Mouse (Mus musculus): ENCODE results near the gene Casc3.
"Not testable (repeated sequence)": the region's sequence is repeated elsewhere in the genome, so short reads cannot be mapped to it uniquely, and the experiment has no call there.

Gene Casc3

DNA sequence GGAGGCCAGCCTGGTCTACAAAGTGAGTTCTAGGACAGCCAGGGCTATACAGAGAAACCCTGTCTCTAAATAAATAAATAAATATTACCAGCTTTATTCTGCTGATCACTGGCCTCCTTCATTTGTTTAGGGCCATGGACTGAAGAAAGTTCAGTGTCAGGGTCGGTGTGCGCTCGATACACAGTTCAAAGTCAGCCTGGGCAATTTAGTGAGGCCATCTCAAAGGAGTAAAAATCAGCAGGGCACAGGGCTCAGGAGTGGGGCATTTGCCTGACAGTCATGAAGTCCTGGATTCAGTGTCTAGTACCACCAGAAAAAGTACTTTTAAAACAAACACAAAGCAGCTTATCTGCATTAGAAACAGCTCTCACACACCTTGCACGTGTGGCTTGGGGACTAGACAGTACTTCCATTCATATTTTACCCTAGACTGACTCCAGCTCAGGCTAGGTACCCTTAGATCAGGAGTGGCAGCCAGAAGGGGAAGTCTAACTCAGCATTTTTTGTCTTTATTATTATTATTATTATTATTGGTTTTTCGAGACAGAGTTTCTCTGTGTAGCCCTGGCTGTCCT is 14.0 kb upstream of the Casc3 start:
- no peak for DNase-seq

- no peak for DNase-seq
Observed at GRCm38 (mm10) chr11:98791448-98791847, 13.3 kb upstream of the Casc3 start.

DNA sequence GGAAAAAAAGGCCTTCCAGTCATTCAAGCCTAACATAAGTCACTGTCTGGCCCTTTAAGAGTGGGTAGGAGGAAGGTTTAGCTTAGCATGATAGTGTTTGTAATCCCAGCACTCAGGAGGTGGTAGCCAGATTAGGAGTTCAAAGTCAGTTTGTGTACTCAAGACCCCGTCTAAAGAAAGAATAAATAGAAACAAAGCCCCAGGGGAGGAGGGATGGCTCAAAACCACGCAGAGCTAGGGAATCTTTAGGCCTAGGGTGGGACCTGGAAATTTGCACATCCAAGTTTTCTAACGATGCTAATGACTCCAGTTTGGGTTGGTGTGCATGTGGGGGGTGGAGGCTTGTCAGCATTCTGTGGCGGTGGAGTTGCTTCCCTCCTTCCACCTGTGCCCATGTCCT is 12.6 kb upstream of the Casc3 start:
- DNase-seq = no peak

GRCm38 (mm10) chr11:98794469-98795014 is 10.2 kb upstream of the Casc3 start:
- DNase-seq = peak; percentile 82

GRCm38 (mm10) chr11:98795015-98795713 is 9.5 kb upstream of the Casc3 start, which contains the start of gene Msl1:
Gene Msl1, plus strand, starts transcription at chr11:98795516.
- peak; percentile 89 for DNase-seq

DNA sequence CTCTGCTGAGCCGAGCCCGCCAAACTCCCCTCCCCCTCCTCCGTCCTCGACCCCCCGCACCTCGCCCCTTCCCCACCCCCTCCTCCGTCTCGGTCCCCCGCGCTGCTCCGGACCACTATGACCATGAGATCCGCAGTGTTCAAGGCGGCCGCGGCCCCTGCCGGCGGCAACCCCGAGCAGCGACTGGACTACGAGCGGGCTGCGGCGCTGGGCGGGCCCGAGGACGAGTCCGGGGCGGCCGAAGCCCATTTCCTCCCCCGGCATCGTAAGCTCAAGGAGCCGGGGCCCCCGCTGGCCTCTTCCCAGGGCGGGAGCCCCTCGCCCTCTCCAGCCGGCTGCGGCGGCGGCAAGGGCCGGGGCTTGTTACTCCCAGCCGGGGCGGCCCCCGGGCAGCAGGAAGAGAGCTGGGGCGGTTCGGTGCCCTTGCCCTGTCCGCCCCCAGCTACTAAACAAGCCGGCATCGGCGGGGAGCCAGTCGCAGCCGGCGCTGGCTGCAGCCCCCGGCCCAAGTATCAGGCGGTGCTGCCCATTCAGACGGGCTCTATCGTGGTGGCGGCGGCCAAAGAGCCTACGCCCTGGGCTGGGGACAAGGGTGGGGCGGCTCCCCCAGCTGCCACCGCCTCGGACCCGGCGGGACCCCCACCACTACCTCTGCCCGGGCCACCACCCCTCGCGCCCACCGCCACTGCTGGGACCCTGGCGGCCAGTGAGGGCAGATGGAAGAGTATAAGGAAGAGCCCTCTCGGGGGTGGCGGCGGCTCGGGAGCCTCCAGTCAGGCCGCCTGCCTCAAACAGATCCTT is 8.8 kb upstream of the Casc3 start:
- peak; percentile 50 for DNase-seq

DNA sequence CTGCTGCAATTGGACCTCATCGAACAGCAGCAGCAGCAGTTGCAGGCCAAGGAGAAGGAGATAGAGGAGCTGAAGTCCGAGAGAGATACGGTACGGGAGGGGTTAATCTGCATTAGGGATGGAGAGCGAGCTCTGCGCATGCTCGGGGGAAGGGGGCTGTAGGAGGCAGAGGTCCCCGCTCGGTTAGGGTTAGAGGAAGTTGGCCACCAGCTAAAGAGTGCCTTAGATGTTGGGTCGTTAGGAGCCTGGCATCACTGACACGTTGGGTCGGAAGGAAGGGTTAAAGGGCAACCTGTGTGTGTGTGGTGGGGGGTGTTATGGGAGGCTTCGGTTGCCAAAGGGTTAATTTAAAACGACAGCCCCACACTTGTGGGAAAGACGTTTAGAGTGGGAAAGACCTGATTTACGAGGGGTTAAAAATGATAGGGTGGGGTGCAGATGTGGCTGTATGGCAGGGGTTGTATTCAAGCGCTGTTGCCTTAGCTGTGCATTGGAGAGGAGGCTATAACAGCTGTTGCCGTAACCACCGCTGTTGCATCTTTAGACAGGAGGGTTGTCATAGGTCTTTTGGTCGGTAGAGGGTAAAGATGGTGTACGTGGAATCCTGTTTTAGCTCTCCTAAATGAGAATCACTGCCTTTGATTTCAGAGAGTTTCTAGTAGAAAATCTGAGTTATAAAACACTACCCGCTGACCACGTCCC is 8.0 kb upstream of the Casc3 start:
- peak; percentile 64 for DNase-seq

DNA sequence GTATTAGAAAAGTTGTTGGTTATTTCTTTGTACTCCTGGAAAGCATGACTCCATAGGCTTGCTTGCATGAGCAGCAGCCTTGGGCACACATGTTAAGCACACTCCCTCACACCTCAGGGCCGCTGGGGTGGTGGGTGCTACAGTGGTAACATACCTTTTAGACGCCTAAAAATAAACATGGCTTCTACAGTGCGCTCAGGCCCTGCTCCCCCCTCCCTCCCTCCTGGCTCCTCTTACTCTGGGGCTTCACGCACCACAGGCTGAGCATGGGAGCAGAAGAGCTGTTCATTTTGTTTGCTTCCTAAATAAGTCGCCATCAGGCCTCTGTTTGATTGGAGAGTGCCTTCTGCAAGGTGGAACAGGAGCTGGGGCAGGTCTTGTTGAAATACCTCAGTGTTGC is 7.4 kb upstream of the Casc3 start:
- no peak for DNase-seq

DNA sequence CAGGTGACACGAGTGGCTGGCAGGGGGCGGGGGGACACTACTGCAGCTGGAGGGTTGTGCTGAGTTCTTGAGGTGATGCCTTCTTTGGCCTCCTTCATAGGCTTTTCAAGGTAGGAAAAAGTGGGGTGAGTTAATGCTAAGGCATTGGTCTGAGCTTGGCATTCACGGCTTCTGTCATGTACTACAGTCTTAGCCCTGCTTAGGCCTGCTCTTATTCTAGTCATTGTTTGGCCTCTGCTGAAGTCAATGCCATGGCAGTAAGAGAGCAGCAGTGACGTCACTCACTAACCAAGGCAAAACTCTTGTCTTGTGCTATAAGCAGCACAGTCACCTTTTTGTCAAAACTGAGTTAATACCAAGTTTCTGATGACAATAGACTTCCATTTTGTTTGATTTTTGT is 6.8 kb upstream of the Casc3 start:
- DNase-seq = no peak

GRCm38 (mm10) chr11:98808417-98808816 is 3.7 kb downstream of the Casc3 start:
- DNase-seq = no peak

- peak; percentile 99 for DNase-seq
Observed at GRCm38 (mm10) chr11:98809457-98810290, 5.0 kb downstream of the Casc3 start.

DNA sequence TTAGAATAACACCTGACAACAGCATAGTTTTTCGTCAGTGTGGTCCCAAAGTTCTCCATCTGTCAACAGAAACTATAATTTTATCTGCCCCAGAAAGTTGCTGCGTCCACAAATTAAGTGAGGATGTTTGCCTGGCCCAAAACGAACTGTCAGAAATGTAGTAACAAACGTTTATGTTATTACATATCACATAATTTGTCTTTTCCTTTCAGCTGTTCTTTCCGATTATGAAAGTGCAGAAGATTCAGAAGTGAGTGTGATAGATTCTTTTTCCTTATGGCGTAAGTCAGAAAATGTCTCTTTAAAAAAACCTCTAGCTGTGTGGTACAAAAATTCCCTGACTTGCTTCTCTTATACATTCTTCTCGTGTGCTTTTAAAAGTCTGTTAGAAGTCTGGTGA is 6.0 kb downstream of the Casc3 start:
- DNase-seq = no peak

DNA sequence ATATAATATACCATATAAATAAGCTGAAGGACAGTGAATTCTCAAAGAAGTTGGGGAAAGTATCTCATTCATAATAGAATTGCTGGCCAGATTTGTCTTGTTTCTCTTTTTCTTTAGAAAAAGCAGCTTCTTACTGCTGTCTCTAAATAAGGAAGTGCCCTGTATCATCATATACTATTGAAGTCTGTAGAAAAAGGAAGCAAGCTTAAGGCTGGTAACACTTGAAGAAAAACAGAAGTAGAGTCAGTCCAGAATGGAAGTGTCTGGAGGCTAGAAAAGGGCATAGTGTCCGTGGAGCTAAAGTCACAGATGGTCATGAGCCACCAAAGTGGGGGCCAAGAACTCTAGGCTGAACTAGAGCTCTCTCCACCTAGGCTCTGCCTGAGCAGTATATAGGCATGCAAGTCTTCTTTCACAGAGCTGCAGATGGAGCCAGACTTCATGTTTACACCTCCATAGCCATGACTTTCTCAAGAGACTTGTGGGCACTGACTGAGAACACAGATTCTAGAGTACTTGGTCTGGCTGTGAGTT is 12.1 kb downstream of the Casc3 start:
- no peak for DNase-seq

DNA sequence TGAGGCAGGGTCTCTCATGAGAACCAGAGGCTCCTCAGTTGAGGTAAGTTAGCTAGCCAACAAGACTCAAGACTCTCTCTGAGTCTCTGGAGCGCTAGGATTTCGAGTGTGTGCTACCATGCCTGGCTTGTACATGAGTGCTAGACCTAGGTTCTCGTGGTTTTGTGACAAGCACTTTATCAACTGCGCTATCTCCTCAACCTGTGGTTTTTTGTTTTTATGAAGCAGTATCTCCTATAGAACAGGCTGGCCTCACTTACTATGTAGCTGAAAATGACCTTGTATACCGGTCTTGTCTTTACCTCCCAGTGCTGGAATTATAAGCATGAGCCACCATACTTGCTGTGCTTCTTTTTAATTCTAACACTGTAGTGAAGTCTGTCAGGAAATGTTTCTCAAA is 16.3 kb downstream of the Casc3 start:
- no peak for DNase-seq

- DNase-seq = not testable (repeated sequence)
Observed at GRCm38 (mm10) chr11:98826071-98826470, 21.4 kb downstream of the Casc3 start.

- no peak for DNase-seq
Observed at GRCm38 (mm10) chr11:98827877-98828276, 23.2 kb downstream of the Casc3 start.

GRCm38 (mm10) chr11:98829091-98829775 is 24.5 kb downstream of the Casc3 start:
- peak; percentile 40 for DNase-seq

- no peak for DNase-seq
Observed at GRCm38 (mm10) chr11:98829875-98830274, 25.2 kb downstream of the Casc3 start.

GRCm38 (mm10) chr11:98835296-98835695 is 30.6 kb downstream of the Casc3 start:
- no peak for DNase-seq

DNA sequence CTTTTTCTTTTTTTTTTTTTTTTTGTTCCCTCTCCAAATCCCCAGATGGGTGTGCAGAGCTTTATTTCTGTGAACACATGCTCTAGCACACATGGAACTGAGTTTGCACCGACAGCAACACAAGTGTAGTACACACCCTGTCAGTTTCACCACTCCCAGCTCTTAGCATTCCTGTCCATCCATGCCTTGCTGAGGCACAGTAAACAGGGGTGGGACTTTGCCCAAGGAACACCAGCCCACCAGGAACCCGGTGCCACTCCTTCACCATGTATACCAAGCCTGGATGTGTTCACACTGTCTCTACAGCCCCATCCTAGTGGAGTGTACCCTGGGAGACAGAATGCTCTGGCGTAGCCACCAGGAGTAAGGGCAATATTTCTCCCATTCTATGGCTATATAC is 31.0 kb downstream of the Casc3 start:
- no peak for DNase-seq

- DNase-seq = no peak
Observed at GRCm38 (mm10) chr11:98836128-98836527, 31.4 kb downstream of the Casc3 start.
